Mouse (Mus musculus): ENCODE data around the gene Galnt14.

Galnt14 gene

GRCm38 (mm10) chr17:73504111-73504510, 206.1 kb downstream of the Galnt14 start:
- no peak for DNase-seq (ENCODE audit: low spot score)

DNA sequence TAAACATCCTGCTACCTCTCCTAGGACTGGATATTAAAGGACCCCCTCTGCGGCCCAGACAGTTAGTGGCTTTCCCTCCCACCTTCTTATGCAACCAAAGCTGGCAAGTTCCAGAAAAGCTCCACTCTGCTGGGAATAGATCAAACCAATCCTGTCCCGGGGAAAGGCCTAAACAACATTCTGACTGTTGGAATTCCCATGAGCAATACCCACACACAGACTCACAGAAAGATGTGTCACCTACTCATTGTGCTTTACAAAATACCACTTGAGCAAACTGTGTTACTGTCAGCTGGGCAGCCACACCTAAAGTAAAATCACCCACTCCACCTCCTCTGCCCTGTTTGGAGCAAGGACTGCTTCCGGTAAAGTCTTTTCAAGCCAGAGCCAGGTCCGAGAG, 207.6 kb downstream of the Galnt14 start:
- DNase-seq (ENCODE audit: low spot score): no peak

- DNase-seq (ENCODE audit: low spot score): no peak
These were observed 220.7 kb downstream of the Galnt14 start for GRCm38 (mm10) chr17:73489519-73489918.

- DNase-seq (ENCODE audit: low spot score): no peak
These were observed 222.5 kb downstream of the Galnt14 start for GRCm38 (mm10) chr17:73487792-73488191.

- no peak for DNase-seq (ENCODE audit: low spot score)
These were observed 222.9 kb downstream of the Galnt14 start for GRCm38 (mm10) chr17:73487380-73487779.

GRCm38 (mm10) chr17:73477096-73478076, 232.9 kb downstream of the Galnt14 start:
- DNase-seq (ENCODE audit: low spot score): peak; percentile 15

DNA sequence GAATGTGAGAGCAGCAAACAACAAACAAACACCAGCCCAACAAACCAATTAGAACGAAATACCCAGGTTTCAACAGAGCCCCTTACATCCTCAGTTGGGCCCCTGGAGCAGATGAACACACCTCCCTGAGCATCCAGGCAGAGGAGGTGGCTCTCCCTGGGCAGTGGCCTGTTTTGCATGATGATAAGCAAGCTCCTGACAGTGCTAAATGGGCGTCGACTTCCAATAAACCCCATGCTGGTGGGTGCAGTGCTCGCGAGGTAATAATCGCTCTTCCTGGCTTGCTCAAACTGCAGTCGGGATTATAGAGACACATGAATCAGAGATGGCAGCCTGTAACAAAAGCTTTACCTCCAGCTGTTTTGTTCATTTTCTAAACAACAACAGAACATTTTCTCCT, 235.9 kb downstream of the Galnt14 start:
- no peak for DNase-seq (ENCODE audit: low spot score)

DNA sequence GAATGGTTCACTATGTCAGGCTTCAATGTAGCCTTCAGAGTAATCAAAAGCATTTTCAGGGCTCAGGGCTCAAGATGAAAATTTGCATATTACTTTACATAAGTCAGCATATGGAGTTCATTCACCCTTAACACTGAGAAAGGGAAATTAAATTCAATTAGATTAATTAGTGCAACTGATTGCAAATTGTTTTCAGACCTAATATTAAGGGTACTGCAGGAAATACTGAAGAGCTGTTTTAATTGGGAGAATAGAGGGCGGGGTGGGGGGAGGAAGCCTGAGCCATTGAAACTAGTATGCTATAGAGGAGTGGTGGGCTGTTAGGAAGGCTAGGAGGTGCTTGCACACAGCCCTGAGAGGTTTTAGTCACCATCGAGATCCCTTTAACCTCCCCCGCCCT, 237.2 kb downstream of the Galnt14 start:
- DNase-seq (ENCODE audit: low spot score): no peak

DNA sequence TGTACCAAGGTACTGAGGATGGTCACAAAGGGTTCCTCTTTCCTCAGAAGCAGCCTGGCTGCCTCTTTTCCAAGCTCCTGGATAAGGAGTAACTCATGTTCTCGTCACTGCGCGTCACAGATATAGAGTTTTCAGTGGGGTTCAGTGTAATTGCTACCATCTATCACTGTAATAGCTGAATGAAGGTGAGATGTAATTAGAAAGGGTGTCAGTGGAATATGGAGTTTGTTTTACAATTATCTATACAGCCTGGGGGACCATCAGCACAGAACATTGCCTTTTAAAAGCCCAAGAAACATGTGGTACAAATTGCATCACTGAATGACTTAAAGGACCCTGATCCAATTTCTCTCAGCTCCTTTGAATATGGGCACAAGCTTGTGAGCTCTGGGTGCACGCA, 249.4 kb downstream of the Galnt14 start:
- no peak for DNase-seq (ENCODE audit: low spot score)

- DNase-seq (ENCODE audit: low spot score): no peak
These were observed 251.5 kb downstream of the Galnt14 start for GRCm38 (mm10) chr17:73458741-73459140.

- no peak for DNase-seq (ENCODE audit: low spot score)
These were observed 253.7 kb downstream of the Galnt14 start for GRCm38 (mm10) chr17:73456551-73456950.

- DNase-seq (ENCODE audit: low spot score): no peak
These were observed 256.6 kb downstream of the Galnt14 start for GRCm38 (mm10) chr17:73453646-73454045.

GRCm38 (mm10) chr17:73452151-73452760, 258.0 kb downstream of the Galnt14 start:
- DNase-seq (ENCODE audit: low spot score): no peak

GRCm38 (mm10) chr17:73449104-73449503, 261.1 kb downstream of the Galnt14 start:
- no peak for DNase-seq (ENCODE audit: low spot score)

All from left cerebral cortex, adult 11 months (tissue).